ENCODE assay signal across 9 mouse cellular contexts in the genomic region with DNA sequence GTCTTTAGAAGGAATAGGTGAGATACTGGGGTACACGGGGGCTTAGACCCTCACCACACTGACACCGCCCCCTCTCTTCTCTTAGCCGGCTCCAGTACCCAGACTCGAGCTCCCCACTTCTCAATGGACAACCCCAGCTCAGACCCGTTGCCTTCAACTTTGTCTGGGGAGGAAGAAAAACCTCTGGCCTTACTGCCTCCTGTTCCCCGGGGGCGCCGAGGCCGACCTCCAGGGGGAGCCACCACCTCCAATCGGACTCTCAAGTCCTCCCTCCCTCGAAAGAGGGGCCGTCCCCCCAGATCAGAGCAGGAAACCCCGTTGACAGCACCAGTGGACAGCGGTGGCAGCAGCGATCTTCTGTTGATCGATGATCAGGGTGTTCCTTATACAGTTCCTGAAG. TPM values are rescaled to one million over a fixed set of nuclear protein-coding genes. Genes with fewer than 3 reads are reported as not detected.
DNase-seq lines count a peak whose midpoint lies in the region.
"Had no signal": no experiment of that assay in that cellular context is flagged by ENCODE, and none has a peak within 500 bp of the region (broad histone marks: within the 10 kb centered on the region; RNA-seq: fewer than 3 reads in every experiment).

No protein-coding gene starts in this region.

- peak; percentile 71 for DNase-seq in cerebellum, adult 9-10 months
- DNase-seq in cerebellum, adult 8-10 months = no peak
- DNase-seq in kidney, postnatal 10 days = peak; percentile 42
- no peak for DNase-seq in kidney, adult 18-20 months
- DNase-seq in A20 (ENCODE audit: low read depth, low spot score) (peak; percentile 45), R1 (ENCODE audit: low read depth, low spot score) (peak; percentile 80)
- no peak for DNase-seq in frontal cortex, postnatal 25 days (ENCODE audit: low spot score in 2 of 2)
- no peak for DNase-seq in left cerebral cortex, postnatal 4 days
- DNase-seq: adrenal gland, adult 2 months had no signal

- intact Hi-C loops in left cerebral cortex, postnatal 4 days (cut with DNase I) = loop anchor here (5.0 kb wide), 1 partner anchor 35 kb away; a partner anchor contains a TSS

RNA-seq across cellular contexts. Expression of a gene that starts 2.1 kb away (rescaled TPM):
- total RNA-seq in left cerebral cortex, postnatal 4 days (2021) = not detected
- total RNA-seq: adrenal gland, adult 2 months had no signal

RNA-seq across cellular contexts. Expression of a gene that starts 2.8 kb away (rescaled TPM):
- total RNA-seq in left cerebral cortex, postnatal 4 days (2021) = 10 to 100 TPM; 43.8 to 45.9 TPM

RNA-seq across cellular contexts. Expression of a gene that starts 2.9 kb away (rescaled TPM):
- total RNA-seq in left cerebral cortex, postnatal 4 days (2021) = 10 to 100 TPM; 28.0 to 31.4 TPM

RNA-seq across cellular contexts. Expression of a gene that starts 3.0 kb away (rescaled TPM):
- 10 to 100 TPM; 50.4 to 61.6 TPM for total RNA-seq in left cerebral cortex, postnatal 4 days (2021)

RNA-seq across cellular contexts. Expression of a gene that starts 3.1 kb away (rescaled TPM):
- 1 to 10 TPM; 3.9 to 5.0 TPM for total RNA-seq in left cerebral cortex, postnatal 4 days (2021)

Comparison
In these comparisons a context has a peak if more than half of its experiments do, and no peak if none do; other contexts are left out.
1. DNase-seq: peak in cerebellum, adult 9-10 months (single experiment), kidney, postnatal 10 days (single experiment), A20 (single experiment) and R1 (single experiment); none in cerebellum, adult 8-10 months (single experiment), kidney, adult 18-20 months (single experiment), frontal cortex, postnatal 25 days (0 of 2) and left cerebral cortex, postnatal 4 days (single experiment).